Mouse (Mus musculus) midbrain, embryonic 16.5 days (tissue): ENCODE measurements at regions not wholly inside any gene's neighbourhood (a gene's known extent, or its start where the extent isn't known, plus 50 kb on each side); places are given as distances from the start of the nearest gene placed in this dataset.

ENCODE experiments used
- ATAC-seq: fragments of 200-750 bp; cut with Nextera tagmentation; 2 replicates; pipeline ENCODE4 v1.8.0; 2017; ENCODE audit warnings: moderate TSS enrichment
- H3K27ac ChIP-seq: fragments of 300-500 bp; sonication (generic); 2 replicates; pipeline ENCODE4 v1.5.1; 2014; ENCODE audit warnings: mild to moderate bottlenecking, low read length, mixed read lengths
- H3K27me3 ChIP-seq: fragments of 300-500 bp; sonication (generic); 2 replicates; pipeline ENCODE4 v1.6.1; 2014; ENCODE audit warnings: low read depth, low read length, mixed read lengths; ENCODE audit not compliant: control insufficient read depth, insufficient read depth
- H3K36me3 ChIP-seq: fragments of 300-500 bp; sonication (generic); 2 replicates; pipeline ENCODE4 v1.6.1; 2014; ENCODE audit warnings: mild to moderate bottlenecking, low read length, moderate library complexity, mixed read lengths; ENCODE audit not compliant: control insufficient read depth, insufficient read depth
- H3K4me1 ChIP-seq: fragments of 300-500 bp; sonication (generic); 2 replicates; pipeline ENCODE4 v1.6.1; 2014; ENCODE audit warnings: mild to moderate bottlenecking, low read length, mixed read lengths; ENCODE audit not compliant: control insufficient read depth, insufficient read depth
- H3K4me2 ChIP-seq: fragments of 300-500 bp; sonication (generic); 2 replicates; pipeline ENCODE4 v1.6.1; 2014; ENCODE audit warnings: mild to moderate bottlenecking, low read length, mixed read lengths
- H3K4me3 ChIP-seq: fragments of 300-500 bp; sonication (generic); 2 replicates; pipeline ENCODE4 v1.5.1; 2014; ENCODE audit warnings: low read depth, mild to moderate bottlenecking, low read length, moderate library complexity, mixed read lengths
- H3K9ac ChIP-seq: fragments of 300-500 bp; sonication (generic); 2 replicates; pipeline ENCODE4 v1.6.1; 2014; ENCODE audit warnings: low read depth, low read length, mixed read lengths
- H3K9me3 ChIP-seq: fragments of 300-500 bp; sonication (generic); replicated peaks from 2 replicates; pipeline ENCODE4 v1.6.1; 2014; ENCODE audit warnings: mild to moderate bottlenecking, low read length, mixed read lengths; ENCODE audit not compliant: control insufficient read depth, poor library complexity, severe bottlenecking
- WGBS: fragments of 180-500 bp; shearing (Covaris S2); extraction: QIAGEN DNeasy Blood & Tissue Kit; methylation state at CpG from one replicate; pipeline ENCODE4 v1.1.7; 2014; 5-methylcytosine and 5-hydroxymethylcytosine counted together

DNA sequence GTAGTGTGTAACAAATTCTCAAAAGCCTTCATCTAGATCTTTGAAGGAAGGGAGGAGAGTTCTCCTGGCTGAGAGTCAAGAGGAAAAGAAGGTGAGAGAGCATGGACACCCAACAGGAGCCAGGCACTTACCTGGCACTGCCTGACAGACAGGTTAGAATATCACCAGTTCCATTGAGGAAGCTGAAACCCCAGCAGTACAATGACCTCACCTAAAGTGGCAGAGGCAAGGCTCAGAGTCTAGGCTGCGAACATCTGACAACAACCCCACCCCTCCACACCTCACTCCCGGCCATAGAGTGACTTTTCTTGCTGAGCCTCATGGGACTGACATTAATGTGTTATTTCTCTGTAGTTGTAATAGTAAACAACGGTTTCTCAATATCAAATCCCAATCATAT, 181.7 kb upstream of the Mgat5 start:
- Histone ChIP-seq H3K4me1 (no peaks in the 10 kb centered on the region), H3K4me3 (no peak overlapping the region), H3K27ac (no peak overlapping the region), H3K9ac (no peak overlapping the region), H3K27me3 (no peaks in the 10 kb centered on the region), H3K36me3 (no peaks in the 10 kb centered on the region), H3K4me2 (no peak overlapping the region), H3K9me3 (no peaks in the 10 kb centered on the region)
- no peak for ATAC-seq
- WGBS = 87% methylated on average over 3 of the region's 3 CpGs

DNA sequence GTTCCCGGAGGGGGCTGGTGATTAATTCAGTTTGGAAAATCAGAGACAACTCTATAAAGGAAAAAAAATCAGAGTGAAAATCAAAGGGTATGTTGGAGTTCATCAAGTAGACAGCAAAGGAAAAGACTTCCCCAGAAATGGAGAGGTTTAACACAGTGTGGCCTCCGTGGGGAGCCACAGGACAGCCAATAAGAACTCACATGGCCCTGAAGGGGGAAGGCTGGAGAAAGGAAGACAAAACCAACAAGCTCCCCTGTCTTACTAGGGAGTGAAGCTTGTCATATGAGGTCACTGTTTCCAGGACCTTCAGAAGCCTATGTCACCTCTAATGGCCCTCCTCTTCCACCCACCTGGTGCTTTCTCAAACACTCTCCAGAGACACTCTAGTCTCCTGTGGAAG, 187.1 kb upstream of the Nckap5 start:
- Histone ChIP-seq H3K27me3 (no peaks in the 10 kb centered on the region), H3K9ac (no peak overlapping the region), H3K27ac (no peak overlapping the region), H3K4me3 (no peak overlapping the region), H3K36me3 (no peaks in the 10 kb centered on the region), H3K9me3 (no peaks in the 10 kb centered on the region), H3K4me1 (peaks cover 13% of the 10 kb centered on the region), H3K4me2 (no peak overlapping the region)
- ATAC-seq = no peak
- WGBS = 70% methylated on average over 2 of the region's 2 CpGs

DNA sequence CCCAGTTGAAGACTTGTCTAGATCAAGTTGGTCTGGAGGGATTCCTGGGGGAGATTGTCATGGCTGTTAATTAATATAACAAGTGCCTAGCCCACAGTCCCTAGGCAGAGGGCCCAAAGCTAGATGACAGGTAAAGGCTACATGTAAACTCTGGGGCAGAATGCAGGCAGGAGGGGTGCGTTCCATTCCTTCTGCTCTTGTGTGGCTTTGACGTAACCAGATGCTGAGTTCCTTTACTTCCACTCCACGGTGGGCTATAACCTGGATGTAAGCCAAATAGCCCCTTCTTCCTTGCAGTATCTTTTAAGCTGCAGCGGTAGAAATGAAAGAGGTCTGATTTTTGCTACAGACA, 185.3 kb upstream of the Nckap5 start:
- peaks cover 13% of the 10 kb centered on the region for H3K4me1 ChIP-seq
- no peak overlapping the region for H3K4me3 ChIP-seq
- no peak for ATAC-seq
- H3K9me3 ChIP-seq = no peaks in the 10 kb centered on the region
- H3K9ac ChIP-seq = no peak overlapping the region
- WGBS = 55% methylated on average over 4 of the region's 4 CpGs
- H3K36me3 ChIP-seq = no peaks in the 10 kb centered on the region
- no peak overlapping the region for H3K4me2 ChIP-seq
- H3K27me3 ChIP-seq = no peaks in the 10 kb centered on the region
- peak overlapping the region; percentile 59 for H3K27ac ChIP-seq

DNA sequence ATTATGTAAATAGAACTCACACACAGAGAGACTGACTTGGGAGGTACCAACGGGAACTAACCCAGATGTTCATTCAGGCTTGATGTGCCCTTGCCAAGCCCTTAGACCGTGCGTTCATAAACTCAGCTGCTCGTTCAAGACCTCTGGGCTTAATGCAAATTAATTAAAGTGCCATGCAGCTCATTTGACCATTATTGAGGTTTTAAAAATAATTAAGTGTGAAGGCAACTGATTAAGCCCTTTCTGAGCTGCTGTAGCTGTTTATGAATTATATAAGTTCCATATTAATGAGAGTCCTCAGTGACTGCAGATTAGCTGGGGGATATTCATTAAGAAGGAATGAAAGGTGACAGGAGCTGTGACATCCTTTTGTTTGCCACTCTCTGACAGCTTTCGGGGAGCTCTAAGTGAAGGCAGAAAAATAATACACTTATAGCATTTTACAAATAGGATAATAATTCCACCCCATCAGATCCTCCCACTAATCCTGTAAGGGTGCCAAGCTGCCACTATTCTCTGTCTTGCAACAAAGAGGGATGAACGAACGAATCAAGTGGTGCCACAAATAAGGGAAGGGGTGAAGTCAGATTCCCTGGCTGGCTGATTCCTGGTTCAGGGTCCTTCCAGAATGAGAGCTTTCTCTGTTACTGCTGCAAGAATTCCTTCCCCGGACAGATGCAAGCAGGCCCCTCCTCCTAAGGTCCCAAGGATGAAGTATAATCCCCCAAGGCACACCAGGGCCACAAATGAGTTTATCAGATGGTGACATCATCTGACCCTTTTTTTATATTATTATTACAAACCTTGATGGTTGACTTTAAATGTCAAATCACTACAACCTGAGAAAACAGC, 184.7 kb upstream of the Nckap5 start:
- peak; percentile 92 for ATAC-seq
- WGBS = 10% methylated on average over 8 of the region's 8 CpGs
- Histone ChIP-seq H3K27me3 (no peaks in the 10 kb centered on the region), H3K4me2 (no peak overlapping the region), H3K4me1 (peaks cover 13% of the 10 kb centered on the region), H3K9me3 (no peaks in the 10 kb centered on the region), H3K36me3 (no peaks in the 10 kb centered on the region), H3K4me3 (no peak overlapping the region), H3K9ac (0 out of 2 replicates have a peak overlapping the region, but pooled peaks have one; percentile 30), H3K27ac (peak overlapping the region; percentile 59)

DNA sequence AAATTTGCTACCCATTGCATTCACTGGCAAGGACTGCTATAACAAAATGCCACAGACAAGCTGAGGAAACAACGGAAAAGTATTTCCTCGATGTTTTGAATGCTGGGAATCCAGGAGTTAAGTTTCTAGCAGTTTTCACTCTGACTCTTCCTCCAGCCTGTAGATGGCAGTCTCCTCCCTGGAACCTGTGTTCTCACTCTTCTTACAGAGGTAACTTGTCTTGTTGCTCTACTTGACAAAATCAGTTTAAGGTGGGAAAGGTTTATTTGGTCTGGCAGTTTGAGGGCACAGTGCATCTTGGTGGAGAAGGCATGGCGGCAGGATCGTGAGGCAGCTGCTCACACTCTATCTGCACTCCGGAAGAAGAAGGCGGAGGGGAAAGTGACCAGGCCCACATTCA, 181.3 kb upstream of the Nckap5 start:
- WGBS = 67% methylated on average over 6 of the region's 6 CpGs
- H3K4me1 ChIP-seq = peaks cover 13% of the 10 kb centered on the region
- no peaks in the 10 kb centered on the region for H3K9me3 ChIP-seq
- no peaks in the 10 kb centered on the region for H3K36me3 ChIP-seq
- no peak overlapping the region for H3K4me3 ChIP-seq
- no peak overlapping the region for H3K27ac ChIP-seq
- no peak overlapping the region for H3K4me2 ChIP-seq
- no peak overlapping the region for H3K9ac ChIP-seq
- H3K27me3 ChIP-seq = no peaks in the 10 kb centered on the region
- no peak for ATAC-seq

DNA sequence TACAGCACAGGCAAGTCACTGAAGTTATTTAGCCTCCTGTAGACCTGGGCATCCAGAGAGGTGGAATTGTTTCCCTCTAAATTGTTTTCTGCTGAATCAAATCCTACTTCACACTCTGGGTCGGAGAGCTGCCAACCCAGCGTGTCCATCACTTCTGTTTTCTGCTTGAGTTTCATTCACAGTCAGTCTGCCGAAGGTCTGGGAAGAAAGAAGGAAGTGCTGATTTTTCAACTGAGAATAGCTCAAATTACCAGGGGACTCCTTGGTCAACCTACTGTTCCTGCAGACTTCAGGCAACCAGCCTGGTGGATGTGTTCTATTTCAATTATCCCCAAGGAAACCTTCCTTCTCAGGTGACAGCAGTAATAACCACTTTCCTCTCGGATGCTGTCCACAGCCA, 179.1 kb upstream of the Nckap5 start:
- no peak overlapping the region for H3K4me3 ChIP-seq
- ATAC-seq = no peak
- H3K27ac ChIP-seq = no peak overlapping the region
- no peaks in the 10 kb centered on the region for H3K36me3 ChIP-seq
- no peak overlapping the region for H3K4me2 ChIP-seq
- no peak overlapping the region for H3K9ac ChIP-seq
- no peaks in the 10 kb centered on the region for H3K9me3 ChIP-seq
- H3K27me3 ChIP-seq = no peaks in the 10 kb centered on the region
- WGBS = 88% methylated on average over 4 of the region's 4 CpGs
- H3K4me1 ChIP-seq = no peaks in the 10 kb centered on the region; the same call in 1 of the 2 replicates

DNA sequence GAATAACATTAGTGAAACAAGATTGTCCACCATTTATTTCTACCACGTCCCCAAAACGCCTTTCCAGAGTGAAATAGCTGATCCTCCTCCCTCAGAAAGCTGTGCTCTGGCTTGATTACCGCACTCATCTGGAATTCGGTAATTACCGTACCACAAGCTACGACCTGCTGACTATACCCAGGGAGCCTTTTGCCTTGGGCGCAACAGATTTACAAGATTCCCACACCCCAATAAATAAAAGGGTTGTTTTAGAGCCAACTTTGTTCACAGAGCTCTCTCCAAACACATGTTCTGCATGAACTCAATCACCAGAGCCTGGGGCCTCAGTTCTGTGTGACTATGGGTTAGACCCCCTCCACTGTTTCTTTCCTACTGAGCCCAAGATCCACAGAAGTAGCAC, 171.1 kb upstream of the Nckap5 start:
- H3K36me3 ChIP-seq = no peaks in the 10 kb centered on the region
- no peak overlapping the region for H3K4me2 ChIP-seq
- H3K4me3 ChIP-seq = no peak overlapping the region
- H3K27me3 ChIP-seq = no peaks in the 10 kb centered on the region
- no peaks in the 10 kb centered on the region for H3K9me3 ChIP-seq
- no peak overlapping the region for H3K27ac ChIP-seq
- no peaks in the 10 kb centered on the region for H3K4me1 ChIP-seq
- H3K9ac ChIP-seq = no peak overlapping the region
- no peak for ATAC-seq
- 78% methylated on average over 7 of the region's 7 CpGs for WGBS

DNA sequence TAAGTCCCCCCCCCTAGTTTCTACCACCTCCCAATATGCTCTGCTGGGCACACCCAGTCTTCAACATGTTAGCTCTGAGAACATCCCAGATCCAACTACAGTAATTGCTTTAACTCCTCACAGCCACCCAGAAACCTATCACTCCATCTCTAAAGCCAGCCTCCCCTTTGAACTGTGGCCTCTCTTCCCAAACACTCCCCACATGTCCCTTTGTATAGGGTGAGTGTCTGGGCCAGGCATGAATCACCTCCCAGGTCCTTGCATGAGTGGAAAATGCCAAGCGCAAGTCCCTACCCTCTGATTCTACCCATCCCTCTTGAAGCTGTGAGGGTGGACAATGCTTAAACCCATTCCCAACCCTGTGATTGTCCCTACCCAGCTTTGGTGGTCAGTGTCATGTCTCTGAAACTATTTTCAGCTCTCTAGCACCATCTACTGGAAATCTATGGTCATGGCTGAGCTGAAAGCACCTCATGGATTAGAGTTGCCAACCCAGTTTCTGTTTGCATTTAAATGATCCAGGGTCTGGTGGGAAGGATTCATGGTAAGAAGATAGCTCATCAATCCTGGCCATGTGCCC, 162.6 kb upstream of the Nckap5 start:
- Histone ChIP-seq H3K27me3 (no peaks in the 10 kb centered on the region), H3K9me3 (no peaks in the 10 kb centered on the region), H3K4me3 (no peak overlapping the region), H3K36me3 (no peaks in the 10 kb centered on the region), H3K4me1 (no peaks in the 10 kb centered on the region), H3K27ac (no peak overlapping the region), H3K9ac (no peak overlapping the region), H3K4me2 (no peak overlapping the region)
- WGBS = 66% methylated on average over 1 of the region's 1 CpGs
- ATAC-seq = peak; percentile 74

DNA sequence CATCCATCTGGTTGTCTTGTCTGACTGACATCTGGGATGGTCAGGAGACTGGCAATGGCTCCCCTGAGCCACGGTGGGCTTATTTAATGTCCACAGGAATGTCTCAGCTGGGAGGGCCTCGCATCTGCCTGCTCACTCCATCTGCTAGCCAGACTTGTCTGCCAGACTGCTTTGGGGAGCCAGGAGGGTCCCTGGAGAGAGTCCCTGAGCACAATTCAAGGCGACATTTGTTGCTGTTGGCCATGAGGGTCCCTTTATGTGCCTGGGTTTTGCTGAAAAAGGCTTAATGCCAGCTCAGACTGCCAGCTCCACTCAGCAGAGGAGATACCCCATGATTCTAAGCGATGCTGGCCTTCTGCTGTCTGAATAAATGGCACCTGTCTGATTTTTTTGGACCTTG, 161.8 kb upstream of the Nckap5 start:
- Histone ChIP-seq H3K9me3 (no peaks in the 10 kb centered on the region), H3K4me2 (no peak overlapping the region), H3K4me1 (no peaks in the 10 kb centered on the region), H3K4me3 (no peak overlapping the region), H3K27me3 (no peaks in the 10 kb centered on the region), H3K36me3 (no peaks in the 10 kb centered on the region), H3K9ac (no peak overlapping the region; the same call in 1 of the 2 replicates), H3K27ac (no peak overlapping the region)
- WGBS = 58% methylated on average over 4 of the region's 4 CpGs
- 0 out of 2 replicates have a peak, but pooled peaks have one; percentile 51 for ATAC-seq
